Mouse (Mus musculus) ES-Bruce4 (cell line): ENCODE results near the gene Zdhhc8.

Source experiments
- CTCF ChIP-seq: IDR thresholded peaks from one replicate; pipeline ENCODE4 v1.8.1; 2011; ENCODE audit warnings: low read depth, low read length
- EP300 ChIP-seq: IDR thresholded peaks from 2 replicates; pipeline ENCODE4 v1.6.1; 2011; ENCODE audit warnings: low read depth, low read length; ENCODE audit not compliant: insufficient read depth

DNA sequence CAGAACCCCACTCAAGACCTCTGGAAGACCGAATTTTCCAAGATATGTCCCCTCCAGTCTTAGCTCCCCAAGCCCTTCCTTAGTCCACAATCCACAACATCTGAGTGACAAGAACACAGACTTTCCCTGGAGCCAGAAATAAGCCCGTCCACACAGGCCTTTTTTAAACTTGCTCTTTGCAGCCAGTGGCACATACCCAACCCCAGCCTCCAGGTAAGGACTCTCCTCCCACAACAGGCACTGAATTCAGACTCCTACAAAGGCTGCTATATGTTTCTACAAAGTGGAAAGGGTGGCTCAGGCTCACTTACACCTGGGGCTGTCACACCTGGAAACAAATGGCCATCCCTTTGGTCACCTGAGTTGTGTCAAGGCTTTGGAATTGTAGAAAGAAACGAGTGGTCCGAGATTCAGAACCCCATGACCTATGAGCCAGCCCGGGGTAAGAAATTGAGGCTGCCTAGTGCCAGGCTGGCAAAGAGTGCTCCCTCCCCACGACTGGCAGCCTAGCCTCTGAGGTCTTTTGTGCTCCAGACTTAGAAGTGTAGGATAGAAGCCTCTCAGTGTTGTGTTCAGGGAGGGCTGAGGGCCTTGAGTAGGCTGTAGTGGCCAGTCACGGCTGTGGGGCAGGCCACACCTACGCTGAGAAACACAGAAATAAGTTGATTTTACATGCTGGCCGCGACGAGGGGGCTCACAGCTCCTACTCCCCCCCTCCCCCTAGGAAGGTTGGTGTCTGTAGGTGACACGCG is 841 bp downstream of the Zdhhc8 start:
- TF ChIP-seq CTCF: no peak
- TF ChIP-seq EP300: no peak
